Mouse (Mus musculus): ENCODE results near the gene Kyat3. TPM values are rescaled to one million over a fixed set of nuclear protein-coding genes. Genes with fewer than 3 reads are reported as not detected.
"Not testable (repeated sequence)": the region's sequence is repeated elsewhere in the genome, so short reads cannot be mapped to it uniquely, and the experiment has no call there.

Gene Kyat3
- polyA plus RNA-seq, 1 experiment, result 3.4 TPM

GRCm38 (mm10) chr3:142701407-142701989 lies 647 bp downstream of the Kyat3 start:
- DNase-seq, result no peak
- TF ChIP-seq POLR2A (IDR thresholded peaks at IDR 0.05; ENCODE audit: control insufficient read depth, extremely low read depth, insufficient read depth, low read length, poor library complexity) (no peak), CTCF (IDR thresholded peaks at IDR 0.05; ENCODE audit: borderline replicate concordance, control insufficient read depth, extremely low read depth, insufficient read depth, low read length, poor library complexity) (no peak)
- H3K27ac ChIP-seq (ENCODE audit: control insufficient read depth, insufficient read depth, low read length), result no peak overlapping the region
- no peaks in the 10 kb centered on the region for H3K27me3 ChIP-seq (ENCODE audit: control insufficient read depth, insufficient read depth, low read length)
- WGBS, result 42% methylated on average over 15 of the region's 15 CpGs
- peak overlapping the region; percentile 69 for H3K4me3 ChIP-seq (ENCODE audit: control insufficient read depth, insufficient read depth, low read length)
- peaks cover 5% of the 10 kb centered on the region for H3K4me1 ChIP-seq (replicated peaks; ENCODE audit: control insufficient read depth, insufficient read depth, low read length)
- no peaks in the 10 kb centered on the region for H3K36me3 ChIP-seq (ENCODE audit: control insufficient read depth, insufficient read depth, low read length)

GRCm38 (mm10) chr3:142706581-142707444 lies 6.0 kb downstream of the Kyat3 start:
- Histone ChIP-seq H3K36me3 (ENCODE audit: control insufficient read depth, insufficient read depth, low read length) (no peaks in the 10 kb centered on the region), H3K27me3 (ENCODE audit: control insufficient read depth, insufficient read depth, low read length) (no peaks in the 10 kb centered on the region), H3K4me3 (ENCODE audit: control insufficient read depth, insufficient read depth, low read length) (no peak overlapping the region), H3K27ac (ENCODE audit: control insufficient read depth, insufficient read depth, low read length) (no peak overlapping the region), H3K4me1 (replicated peaks; ENCODE audit: control insufficient read depth, insufficient read depth, low read length) (no peaks in the 10 kb centered on the region)
- TF ChIP-seq CTCF (IDR thresholded peaks at IDR 0.05; ENCODE audit: borderline replicate concordance, control insufficient read depth, extremely low read depth, insufficient read depth, low read length, poor library complexity), result no peak
- no peak for TF ChIP-seq POLR2A (IDR thresholded peaks at IDR 0.05; ENCODE audit: control insufficient read depth, extremely low read depth, insufficient read depth, low read length, poor library complexity)
- DNase-seq, result no peak
- WGBS, result 80% methylated on average over 17 of the region's 17 CpGs

- H3K4me1 ChIP-seq (replicated peaks; ENCODE audit: control insufficient read depth, insufficient read depth, low read length); H3K36me3 ChIP-seq (ENCODE audit: control insufficient read depth, insufficient read depth, low read length); H3K27ac ChIP-seq (ENCODE audit: control insufficient read depth, insufficient read depth, low read length); H3K27me3 ChIP-seq (ENCODE audit: control insufficient read depth, insufficient read depth, low read length); H3K4me3 ChIP-seq (ENCODE audit: control insufficient read depth, insufficient read depth, low read length); DNase-seq: not testable (repeated sequence)
- 93% methylated on average over 13 of the region's 13 CpGs for WGBS
These were observed 7.5 kb downstream of the Kyat3 start for GRCm38 (mm10) chr3:142708181-142708848.

- Histone ChIP-seq H3K36me3 (ENCODE audit: control insufficient read depth, insufficient read depth, low read length) (no peaks in the 10 kb centered on the region), H3K27ac (ENCODE audit: control insufficient read depth, insufficient read depth, low read length) (no peak overlapping the region), H3K27me3 (ENCODE audit: control insufficient read depth, insufficient read depth, low read length) (no peaks in the 10 kb centered on the region), H3K4me1 (replicated peaks; ENCODE audit: control insufficient read depth, insufficient read depth, low read length) (no peaks in the 10 kb centered on the region), H3K4me3 (ENCODE audit: control insufficient read depth, insufficient read depth, low read length) (no peak overlapping the region)
- peak; percentile 63 for DNase-seq
- 71% methylated on average over 13 of the region's 13 CpGs for WGBS
- TF ChIP-seq CTCF (IDR thresholded peaks at IDR 0.05; ENCODE audit: borderline replicate concordance, control insufficient read depth, extremely low read depth, insufficient read depth, low read length, poor library complexity) (no peak), POLR2A (IDR thresholded peaks at IDR 0.05; ENCODE audit: control insufficient read depth, extremely low read depth, insufficient read depth, low read length, poor library complexity) (no peak)
These were observed 8.1 kb downstream of the Kyat3 start for GRCm38 (mm10) chr3:142708849-142709419.

GRCm38 (mm10) chr3:142710360-142711007 lies 9.6 kb downstream of the Kyat3 start:
- 21% methylated on average over 10 of the region's 10 CpGs for WGBS
- H3K4me3 ChIP-seq (ENCODE audit: control insufficient read depth, insufficient read depth, low read length), result no peak overlapping the region

DNA sequence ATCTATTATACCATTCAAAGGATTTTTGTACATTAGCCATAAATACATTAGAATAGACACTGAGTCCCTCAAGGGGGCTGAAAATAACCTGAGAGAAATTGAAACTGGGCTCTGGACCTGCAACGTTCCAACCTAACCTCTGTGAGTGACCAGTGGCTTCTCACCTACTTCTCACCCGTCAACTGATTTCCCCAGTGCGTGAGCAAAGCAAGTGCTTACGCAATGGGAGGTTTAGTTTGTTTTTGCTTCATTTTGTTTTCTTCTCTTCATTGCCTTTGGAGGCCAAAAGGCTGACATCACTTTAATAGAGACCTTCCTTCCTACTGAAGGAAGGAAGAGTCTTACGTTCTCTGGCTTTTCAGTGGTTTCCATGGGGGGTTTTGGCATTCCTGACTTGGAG lies 10.5 kb downstream of the Kyat3 start:
- Histone ChIP-seq H3K36me3 (ENCODE audit: control insufficient read depth, insufficient read depth, low read length) (no peaks in the 10 kb centered on the region), H3K27ac (ENCODE audit: control insufficient read depth, insufficient read depth, low read length) (no peak overlapping the region), H3K4me1 (replicated peaks; ENCODE audit: control insufficient read depth, insufficient read depth, low read length) (no peaks in the 10 kb centered on the region), H3K4me3 (ENCODE audit: control insufficient read depth, insufficient read depth, low read length) (no peak overlapping the region), H3K27me3 (ENCODE audit: control insufficient read depth, insufficient read depth, low read length) (no peaks in the 10 kb centered on the region)
- no peak for DNase-seq
- no peak for TF ChIP-seq CTCF (IDR thresholded peaks at IDR 0.05; ENCODE audit: borderline replicate concordance, control insufficient read depth, extremely low read depth, insufficient read depth, low read length, poor library complexity)
- no peak for TF ChIP-seq POLR2A (IDR thresholded peaks at IDR 0.05; ENCODE audit: control insufficient read depth, extremely low read depth, insufficient read depth, low read length, poor library complexity)
- WGBS, result 96% methylated on average over 5 of the region's 5 CpGs

More at GRCm38 (mm10) chr3:142710360-142711007, 9.6 kb downstream of the Kyat3 start:
- Histone ChIP-seq H3K27ac (ENCODE audit: control insufficient read depth, insufficient read depth, low read length) (no peak overlapping the region), H3K27me3 (ENCODE audit: control insufficient read depth, insufficient read depth, low read length) (no peaks in the 10 kb centered on the region), H3K4me1 (replicated peaks; ENCODE audit: control insufficient read depth, insufficient read depth, low read length) (no peaks in the 10 kb centered on the region), H3K36me3 (ENCODE audit: control insufficient read depth, insufficient read depth, low read length) (no peaks in the 10 kb centered on the region)
- TF ChIP-seq POLR2A (IDR thresholded peaks at IDR 0.05; ENCODE audit: control insufficient read depth, extremely low read depth, insufficient read depth, low read length, poor library complexity) (no peak), CTCF (IDR thresholded peaks at IDR 0.05; ENCODE audit: borderline replicate concordance, control insufficient read depth, extremely low read depth, insufficient read depth, low read length, poor library complexity) (no peak)
- peak; percentile 63 for DNase-seq

DNA sequence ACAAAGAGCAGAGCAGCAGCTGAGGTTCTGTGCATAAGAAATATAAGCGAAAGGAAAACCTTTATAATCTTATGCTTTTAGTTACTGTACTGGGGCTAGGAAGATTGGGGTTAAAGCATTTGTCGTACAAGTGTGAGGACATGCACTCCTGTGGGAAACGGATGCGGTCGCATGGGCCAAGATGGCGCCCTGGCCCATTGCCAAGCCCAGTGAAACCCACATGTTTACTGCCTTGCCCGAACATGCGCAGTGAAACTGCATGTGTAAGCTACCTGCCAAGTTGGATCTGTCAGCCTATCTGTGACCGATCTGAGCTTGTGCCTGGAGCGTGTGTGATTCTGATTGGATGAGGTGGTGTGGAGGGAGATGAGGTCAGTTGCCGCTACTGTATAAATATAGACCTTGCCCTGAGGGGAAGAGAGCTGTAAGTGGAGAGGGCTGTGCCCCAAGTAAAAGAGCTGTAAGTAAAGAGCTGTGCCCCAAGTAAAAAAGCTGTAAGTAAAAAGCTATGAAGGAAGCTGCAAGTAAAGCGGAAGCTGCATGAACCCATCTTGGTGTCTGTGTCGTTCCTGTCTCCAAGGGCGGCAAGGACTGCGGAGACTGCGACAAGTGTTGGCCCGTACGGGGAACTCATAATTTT lies 11.7 kb downstream of the Kyat3 start:
- not testable (repeated sequence) for H3K36me3 ChIP-seq (ENCODE audit: control insufficient read depth, insufficient read depth, low read length); DNase-seq; H3K4me3 ChIP-seq (ENCODE audit: control insufficient read depth, insufficient read depth, low read length); H3K4me1 ChIP-seq (replicated peaks; ENCODE audit: control insufficient read depth, insufficient read depth, low read length); H3K27ac ChIP-seq (ENCODE audit: control insufficient read depth, insufficient read depth, low read length); H3K27me3 ChIP-seq (ENCODE audit: control insufficient read depth, insufficient read depth, low read length)
- 97% methylated on average over 18 of the region's 18 CpGs for WGBS

Data from thymus, adult 2 months (tissue).